Mouse (Mus musculus) testis, adult 2 months (tissue): ENCODE results near the gene Rbfox1.

Experiments
- CTCF ChIP-seq: fragments of 200-500 bp; IDR thresholded peaks from 2 replicates; pipeline ENCODE4 v1.5.1; 2012; ENCODE audit warnings: low read depth, mild to moderate bottlenecking, inconsistent platforms, low read length, moderate library complexity; ENCODE audit not compliant: control insufficient read depth, insufficient read depth, insufficient replicate concordance
- POLR2A ChIP-seq: fragments of 200-500 bp; IDR thresholded peaks from 2 replicates; pipeline ENCODE4 v1.6.1; 2012; ENCODE audit warnings: low read depth, mild to moderate bottlenecking, inconsistent platforms, low read length, moderate library complexity; ENCODE audit not compliant: control insufficient read depth

DNA sequence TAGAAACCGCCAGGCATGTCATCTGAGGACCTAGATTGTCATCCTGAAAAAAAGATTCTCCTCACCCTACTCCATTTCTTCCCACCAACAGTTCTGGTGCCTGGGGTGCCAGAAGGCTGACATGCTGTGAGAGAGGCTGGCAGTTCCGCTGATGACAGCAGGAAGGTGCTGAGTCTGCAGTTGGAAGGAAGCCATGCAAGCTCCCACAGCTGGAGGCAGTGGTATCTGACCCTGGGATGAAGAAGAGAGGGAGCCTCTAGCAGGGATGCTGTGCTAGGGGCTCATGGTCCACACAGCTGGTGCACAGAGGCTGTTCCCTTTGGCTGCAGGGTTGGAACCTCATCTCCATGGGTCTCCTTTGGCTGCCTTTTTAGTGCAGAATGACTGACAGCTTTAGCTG lies 865.3 kb downstream of the Rbfox1 start:
- TF ChIP-seq CTCF (no peak), POLR2A (no peak)
